Mouse (Mus musculus): ENCODE measurements around the gene Il17c. TPM values are rescaled to one million over a fixed set of nuclear protein-coding genes. Genes with fewer than 3 reads are reported as not detected.

Gene Il17c
- polyA plus RNA-seq, 1 experiment from 2014 or later, result not detected

GRCm38 (mm10) chr8:122451161-122451703 is 29.4 kb downstream of the Il17c start:
- 72% methylated on average over 7 of the region's 7 CpGs for WGBS
- Histone ChIP-seq H3K9me3 (replicated peaks; ENCODE audit: low read length) (no peaks in the 10 kb centered on the region), H3K4me3 (replicated peaks; ENCODE audit: low read depth, low read length) (no peak overlapping the region), H3K27me3 (ENCODE audit: insufficient read depth, low read length) (no peaks in the 10 kb centered on the region), H3K27ac (no peak overlapping the region), H3K4me1 (replicated peaks; ENCODE audit: insufficient read depth, low read length) (no peaks in the 10 kb centered on the region), H3K4me2 (ENCODE audit: low read length) (no peak overlapping the region), H3K9ac (ENCODE audit: low read depth, low read length) (no peak overlapping the region), H3K36me3 (ENCODE audit: insufficient read depth, low read length) (no peaks in the 10 kb centered on the region)
- TF ChIP-seq CTCF (IDR thresholded peaks at IDR 0.05; ENCODE audit: low read depth), result no peak
- ATAC-seq (replicated peaks; ENCODE audit: low FRiP score, low read depth) (no peak), DNase-seq (ENCODE audit: low spot score) (no peak)

- WGBS, result 90% methylated on average over 6 of the region's 10 CpGs
Measured at GRCm38 (mm10) chr8:122452154-122452553, 30.3 kb downstream of the Il17c start.

GRCm38 (mm10) chr8:122454409-122454808 is 32.6 kb downstream of the Il17c start:
- ATAC-seq (replicated peaks; ENCODE audit: low FRiP score, low read depth) (no peak), DNase-seq (ENCODE audit: low spot score) (no peak)
- no peak for TF ChIP-seq CTCF (IDR thresholded peaks at IDR 0.05; ENCODE audit: low read depth)
- Histone ChIP-seq H3K4me3 (replicated peaks; ENCODE audit: low read depth, low read length) (no peak overlapping the region), H3K27ac (no peak overlapping the region), H3K27me3 (ENCODE audit: insufficient read depth, low read length) (0 out of 2 replicates have a peak, but pooled peaks cover 5% of the 10 kb centered on the region), H3K4me2 (ENCODE audit: low read length) (no peak overlapping the region), H3K36me3 (ENCODE audit: insufficient read depth, low read length) (no peaks in the 10 kb centered on the region), H3K9me3 (replicated peaks; ENCODE audit: low read length) (no peaks in the 10 kb centered on the region), H3K4me1 (replicated peaks; ENCODE audit: insufficient read depth, low read length) (no peaks in the 10 kb centered on the region), H3K9ac (ENCODE audit: low read depth, low read length) (no peak overlapping the region)
- WGBS, result 82% methylated on average over 6 of the region's 6 CpGs

More at GRCm38 (mm10) chr8:122452154-122452553, 30.3 kb downstream of the Il17c start:
- ATAC-seq (replicated peaks; ENCODE audit: low FRiP score, low read depth), result no peak
- Histone ChIP-seq H3K4me2 (ENCODE audit: low read length) (no peak overlapping the region), H3K27ac (no peak overlapping the region), H3K4me1 (replicated peaks; ENCODE audit: insufficient read depth, low read length) (no peaks in the 10 kb centered on the region), H3K4me3 (replicated peaks; ENCODE audit: low read depth, low read length) (no peak overlapping the region), H3K9ac (ENCODE audit: low read depth, low read length) (no peak overlapping the region), H3K9me3 (replicated peaks; ENCODE audit: low read length) (no peaks in the 10 kb centered on the region), H3K27me3 (ENCODE audit: insufficient read depth, low read length) (0 out of 2 replicates have a peak, but pooled peaks cover 2% of the 10 kb centered on the region), H3K36me3 (ENCODE audit: insufficient read depth, low read length) (no peaks in the 10 kb centered on the region)
- TF ChIP-seq CTCF (IDR thresholded peaks at IDR 0.05; ENCODE audit: low read depth), result no peak
- DNase-seq (ENCODE audit: low spot score), result no peak

- H3K9ac ChIP-seq (ENCODE audit: low read depth, low read length), result no peak overlapping the region
- no peaks in the 10 kb centered on the region for H3K9me3 ChIP-seq (replicated peaks; ENCODE audit: low read length)
- peaks cover 16% of the 10 kb centered on the region for H3K27me3 ChIP-seq (ENCODE audit: insufficient read depth, low read length)
- no peak overlapping the region for H3K4me3 ChIP-seq (replicated peaks; ENCODE audit: low read depth, low read length)
- no peak overlapping the region for H3K4me2 ChIP-seq (ENCODE audit: low read length)
- H3K36me3 ChIP-seq (ENCODE audit: insufficient read depth, low read length), result no peaks in the 10 kb centered on the region
- H3K27ac ChIP-seq, result no peak overlapping the region
- H3K4me1 ChIP-seq (replicated peaks; ENCODE audit: insufficient read depth, low read length), result peaks cover 13% of the 10 kb centered on the region; the same call in 1 of the 2 replicates
- TF ChIP-seq CTCF (IDR thresholded peaks at IDR 0.05; ENCODE audit: low read depth), result no peak
- WGBS, result 68% methylated on average over 11 of the region's 11 CpGs
- DNase-seq (ENCODE audit: low spot score) (no peak), ATAC-seq (replicated peaks; ENCODE audit: low FRiP score, low read depth) (no peak)
Measured at GRCm38 (mm10) chr8:122457171-122457570, 35.4 kb downstream of the Il17c start.

GRCm38 (mm10) chr8:122459218-122459900 is 37.5 kb downstream of the Il17c start:
- ATAC-seq (replicated peaks; ENCODE audit: low FRiP score, low read depth) (no peak), DNase-seq (ENCODE audit: low spot score) (no peak)
- TF ChIP-seq CTCF (IDR thresholded peaks at IDR 0.05; ENCODE audit: low read depth), result peak; percentile 63
- WGBS, result 62% methylated on average over 6 of the region's 6 CpGs
- no peak overlapping the region for H3K4me2 ChIP-seq (ENCODE audit: low read length)
- no peak overlapping the region for H3K27ac ChIP-seq
- H3K9ac ChIP-seq (ENCODE audit: low read depth, low read length), result no peak overlapping the region
- H3K36me3 ChIP-seq (ENCODE audit: insufficient read depth, low read length), result no peaks in the 10 kb centered on the region
- H3K4me1 ChIP-seq (replicated peaks; ENCODE audit: insufficient read depth, low read length), result peaks cover 13% of the 10 kb centered on the region; the same call in 1 of the 2 replicates
- no peaks in the 10 kb centered on the region for H3K9me3 ChIP-seq (replicated peaks; ENCODE audit: low read length)
- peaks cover 16% of the 10 kb centered on the region for H3K27me3 ChIP-seq (ENCODE audit: insufficient read depth, low read length)
- H3K4me3 ChIP-seq (replicated peaks; ENCODE audit: low read depth, low read length), result no peak overlapping the region

GRCm38 (mm10) chr8:122459990-122460389 is 38.2 kb downstream of the Il17c start:
- Histone ChIP-seq H3K27ac (no peak overlapping the region), H3K9me3 (replicated peaks; ENCODE audit: low read length) (no peaks in the 10 kb centered on the region), H3K4me3 (replicated peaks; ENCODE audit: low read depth, low read length) (peak overlapping the region; percentile 27; the same call in 1 of the 2 replicates), H3K36me3 (ENCODE audit: insufficient read depth, low read length) (no peaks in the 10 kb centered on the region), H3K4me1 (replicated peaks; ENCODE audit: insufficient read depth, low read length) (peaks cover 13% of the 10 kb centered on the region; the same call in 1 of the 2 replicates), H3K4me2 (ENCODE audit: low read length) (peak overlapping the region; percentile 66), H3K9ac (ENCODE audit: low read depth, low read length) (peak overlapping the region; percentile 43; the same call in 1 of the 2 replicates), H3K27me3 (ENCODE audit: insufficient read depth, low read length) (peaks cover 16% of the 10 kb centered on the region)
- ATAC-seq (replicated peaks; ENCODE audit: low FRiP score, low read depth) (0 out of 2 replicates have a peak, but pooled peaks have one; percentile 1), DNase-seq (ENCODE audit: low spot score) (no peak)
- no peak for TF ChIP-seq CTCF (IDR thresholded peaks at IDR 0.05; ENCODE audit: low read depth)
- 26% methylated on average over 7 of the region's 7 CpGs for WGBS
